Mouse (Mus musculus) lung, embryonic 16.5 days (tissue): Measurements from ENCODE around the gene Galm. TPM values are rescaled to one million over a fixed set of nuclear protein-coding genes. Genes with fewer than 3 reads are reported as not detected.
"Not testable (repeated sequence)": the region's sequence is repeated elsewhere in the genome, so short reads cannot be mapped to it uniquely, and the experiment has no call there.

Experiments used
- ATAC-seq: fragments of 200-750 bp; cut with Nextera tagmentation; 2 replicates; pipeline ENCODE4 v1.8.0; 2017; ENCODE audit warnings: low read depth, mild to moderate bottlenecking, moderate library complexity
- H3K27ac ChIP-seq: fragments of 300-500 bp; sonication (generic); 2 replicates; pipeline ENCODE4 v1.5.1; 2014; ENCODE audit warnings: mild to moderate bottlenecking, control low read depth, low read length
- H3K27me3 ChIP-seq: fragments of 300-500 bp; sonication (generic); 2 replicates; pipeline ENCODE4 v1.6.1; 2014; ENCODE audit warnings: low read depth, low read length, mixed read lengths; ENCODE audit not compliant: control insufficient read depth, insufficient read depth
- H3K36me3 ChIP-seq: fragments of 300-500 bp; sonication (generic); 2 replicates; pipeline ENCODE4 v1.6.1; 2014; ENCODE audit warnings: low read length; ENCODE audit not compliant: control insufficient read depth, insufficient read depth
- H3K4me1 ChIP-seq: fragments of 300-500 bp; sonication (generic); replicated peaks from 2 replicates; pipeline ENCODE4 v1.6.1; 2014; ENCODE audit warnings: low read length, mixed read lengths; ENCODE audit not compliant: control insufficient read depth, insufficient read depth
- H3K4me2 ChIP-seq: fragments of 300-500 bp; sonication (generic); 2 replicates; pipeline ENCODE4 v1.6.1; 2014; ENCODE audit warnings: low read depth, low read length, control low read depth
- H3K4me3 ChIP-seq: fragments of 300-500 bp; sonication (generic); 2 replicates; pipeline ENCODE4 v1.5.1; 2014; ENCODE audit warnings: mild to moderate bottlenecking, low read length, control low read depth
- H3K9ac ChIP-seq: fragments of 300-500 bp; sonication (generic); 2 replicates; pipeline ENCODE4 v1.6.1; 2014; ENCODE audit warnings: low read length, control low read depth
- H3K9me3 ChIP-seq: fragments of 300-500 bp; sonication (generic); 2 replicates; pipeline ENCODE4 v1.6.1; 2016; ENCODE audit warnings: low read length; ENCODE audit not compliant: control insufficient read depth
- WGBS: fragments of 180-500 bp; shearing (Covaris S2); extraction: QIAGEN DNeasy Blood & Tissue Kit; methylation state at CpG from one replicate; pipeline ENCODE4 v1.1.7; 2014; 5-methylcytosine and 5-hydroxymethylcytosine counted together
- polyA plus RNA-seq: library from polyadenylated mRNA; unstranded; fragments of >200 nt; fragmentation: Nextera tagmentation; extraction: Ambion mirVana; gene quantifications from 2 replicates; pipeline ENCODE4 v1.2.1, GENCODE M21; 2015

Galm gene
- polyA plus RNA-seq, 1 experiment from 2014 or later: 20.4 TPM

- no peaks in the 10 kb centered on the region for H3K27me3 ChIP-seq
- H3K4me2 ChIP-seq: peak overlapping the region; percentile 72
- peaks cover 28% of the 10 kb centered on the region for H3K36me3 ChIP-seq
- H3K4me1 ChIP-seq: 0 out of 2 replicates have a peak, but pooled peaks cover 8% of the 10 kb centered on the region
- WGBS: under 1% methylated on average over 36 of the region's 36 CpGs
- peak overlapping the region; percentile 99 for H3K27ac ChIP-seq
- H3K9ac ChIP-seq: peak overlapping the region; percentile 98
- ATAC-seq: peak; percentile 68
- peak overlapping the region; percentile 65 for H3K4me3 ChIP-seq
- no peaks in the 10 kb centered on the region for H3K9me3 ChIP-seq
These were observed 79.0 kb downstream of the Galm start for GRCm38 (mm10) chr17:80206301-80206670.

GRCm38 (mm10) chr17:80206671-80207581 lies 79.7 kb downstream of the Galm start, which contains the start of the genes Srsf7 and Ttc39d:
Gene Srsf7 (minus strand): TSS chr17:80207307.
Gene Ttc39d (plus strand): TSS chr17:80207460.
- Histone ChIP-seq H3K27ac (peak within 1 kb of the TSS; percentile 99), H3K4me1 (0 out of 2 replicates have a peak, but pooled peaks cover 8% of the 10 kb centered on the region), H3K36me3 (peaks cover 23% of the 10 kb centered on the region), H3K27me3 (no peaks in the 10 kb centered on the region), H3K9me3 (no peaks in the 10 kb centered on the region), H3K4me3 (peak within 1 kb of the TSS; percentile 65), H3K9ac (peak within 1 kb of the TSS; percentile 98), H3K4me2 (peak within 1 kb of the TSS; percentile 72)
- WGBS: under 1% methylated on average over 87 of the region's 95 CpGs
- ATAC-seq: peak; percentile 96

GRCm38 (mm10) chr17:80213998-80214397 lies 86.7 kb downstream of the Galm start:
- H3K4me3 ChIP-seq, H3K27ac ChIP-seq, H3K4me2 ChIP-seq, H3K9ac ChIP-seq, H3K9me3 ChIP-seq, H3K27me3 ChIP-seq, H3K4me1 ChIP-seq, H3K36me3 ChIP-seq, ATAC-seq: not testable (repeated sequence)
- WGBS: 88% methylated on average over 4 of the region's 4 CpGs

GRCm38 (mm10) chr17:80220131-80220530 lies 92.9 kb downstream of the Galm start:
- Histone ChIP-seq H3K27me3 (no peaks in the 10 kb centered on the region), H3K36me3 (no peaks in the 10 kb centered on the region), H3K4me1 (peaks cover 4% of the 10 kb centered on the region; the same call in 1 of the 2 replicates), H3K9ac (no peak overlapping the region), H3K4me2 (no peak overlapping the region), H3K27ac (no peak overlapping the region), H3K4me3 (no peak overlapping the region), H3K9me3 (no peaks in the 10 kb centered on the region)
- 70% methylated on average over 2 of the region's 2 CpGs for WGBS
- ATAC-seq: no peak

- 59% methylated on average over 9 of the region's 9 CpGs for WGBS
- H3K9me3 ChIP-seq: no peaks in the 10 kb centered on the region
- no peaks in the 10 kb centered on the region for H3K36me3 ChIP-seq
- no peak overlapping the region for H3K4me3 ChIP-seq
- no peak overlapping the region for H3K9ac ChIP-seq
- H3K27me3 ChIP-seq: no peaks in the 10 kb centered on the region
- no peak for ATAC-seq
- H3K27ac ChIP-seq: no peak overlapping the region
- H3K4me1 ChIP-seq: peaks cover 4% of the 10 kb centered on the region; the same call in 1 of the 2 replicates
- no peak overlapping the region for H3K4me2 ChIP-seq
These were observed 93.9 kb downstream of the Galm start for GRCm38 (mm10) chr17:80221202-80221601.

GRCm38 (mm10) chr17:80221890-80222628 lies 94.8 kb downstream of the Galm start:
- H3K4me2 ChIP-seq: no peak overlapping the region
- H3K27me3 ChIP-seq: no peaks in the 10 kb centered on the region
- no peaks in the 10 kb centered on the region for H3K9me3 ChIP-seq
- H3K4me1 ChIP-seq: peaks cover 4% of the 10 kb centered on the region; the same call in 1 of the 2 replicates
- H3K4me3 ChIP-seq: no peak overlapping the region
- no peak overlapping the region for H3K9ac ChIP-seq
- 69% methylated on average over 3 of the region's 3 CpGs for WGBS
- ATAC-seq: no peak
- H3K27ac ChIP-seq: no peak overlapping the region
- no peaks in the 10 kb centered on the region for H3K36me3 ChIP-seq

GRCm38 (mm10) chr17:80223829-80224228 lies 96.6 kb downstream of the Galm start:
- peak; percentile 36; the same call in 1 of the 2 replicates for ATAC-seq
- peak overlapping the region; percentile 78 for H3K9ac ChIP-seq
- peak overlapping the region; percentile 71 for H3K4me2 ChIP-seq
- 9% methylated on average over 9 of the region's 9 CpGs for WGBS
- H3K9me3 ChIP-seq: no peaks in the 10 kb centered on the region
- no peaks in the 10 kb centered on the region for H3K27me3 ChIP-seq
- H3K4me1 ChIP-seq: peaks cover 4% of the 10 kb centered on the region; the same call in 1 of the 2 replicates
- H3K36me3 ChIP-seq: no peaks in the 10 kb centered on the region
- H3K4me3 ChIP-seq: peak overlapping the region; percentile 54
- H3K27ac ChIP-seq: peak overlapping the region; percentile 89

GRCm38 (mm10) chr17:80224326-80225116 lies 97.2 kb downstream of the Galm start, which contains the start of gene Gemin6:
Gene Gemin6 (plus strand): TSS chr17:80224441.
- no peaks in the 10 kb centered on the region; the same call in 1 of the 2 replicates for H3K36me3 ChIP-seq
- peak within 1 kb of the TSS; percentile 78 for H3K9ac ChIP-seq
- peaks cover 8% of the 10 kb centered on the region; the same call in 1 of the 2 replicates for H3K4me1 ChIP-seq
- H3K27ac ChIP-seq: peak within 1 kb of the TSS; percentile 89
- H3K9me3 ChIP-seq: no peaks in the 10 kb centered on the region
- H3K27me3 ChIP-seq: no peaks in the 10 kb centered on the region
- WGBS: under 1% methylated on average over 33 of the region's 33 CpGs
- peak; percentile 98 for ATAC-seq
- H3K4me2 ChIP-seq: peak within 1 kb of the TSS; percentile 71
- H3K4me3 ChIP-seq: peak within 1 kb of the TSS; percentile 54
